In the genomic region with DNA sequence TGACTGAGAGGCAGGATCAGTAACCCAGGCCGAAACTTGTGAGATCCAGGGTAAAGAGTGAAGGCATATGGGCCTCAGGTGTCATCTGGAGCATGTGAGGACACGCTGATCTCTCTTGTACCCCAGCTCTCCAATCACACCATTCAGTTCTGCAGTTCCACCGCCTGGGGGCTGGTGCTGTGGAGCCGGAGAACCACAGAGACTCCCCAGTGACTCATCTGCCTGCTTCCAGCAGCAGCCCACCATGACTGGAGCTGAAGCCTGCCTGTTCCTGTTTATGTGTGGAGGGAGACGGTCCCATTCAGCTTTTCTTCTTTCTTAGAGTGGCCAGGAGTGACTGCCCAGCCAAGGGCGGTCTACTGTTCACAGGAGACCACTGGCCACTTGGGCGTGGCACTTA, we compare ENCODE assay signal across 13 mouse cellular contexts. TPM values are rescaled to one million over a fixed set of nuclear protein-coding genes. Genes with fewer than 3 reads are reported as not detected.
DNase-seq lines count a peak whose midpoint lies in the region; ATAC-seq and TF ChIP-seq lines count a peak whose summit lies in the region.
"Had no signal": no experiment of that assay in that cellular context is flagged by ENCODE, and none has a peak within 500 bp of the region (broad histone marks: within the 10 kb centered on the region; RNA-seq: fewer than 3 reads in every experiment).

No protein-coding gene starts in this region.

- 64% methylated on average over 7 of the region's 7 CpGs for WGBS in kidney, postnatal 0 days
- 61% methylated on average over 7 of the region's 7 CpGs for whole genome bisulfite sequencing in kidney, embryonic 16.5 days
- WGBS in stomach, postnatal 0 days = 45% methylated on average over 7 of the region's 7 CpGs

- no peak overlapping the region for H3K9ac ChIP-seq in kidney, postnatal 0 days (ENCODE audit: low read depth, low read length)
- H3K9ac ChIP-seq in kidney, embryonic 16.5 days (replicated peaks; ENCODE audit: low read length) = no peak overlapping the region
- no peak overlapping the region for H3K9ac ChIP-seq in stomach, postnatal 0 days (ENCODE audit: low read length)

- peak; percentile 11; the same call in 1 of the 2 replicates for TF ChIP-seq CTCF in kidney, postnatal 0 days (IDR thresholded peaks at IDR 0.05; ENCODE audit: low read depth)
- TF ChIP-seq CTCF in stomach, postnatal 0 days (IDR thresholded peaks at IDR 0.05; ENCODE audit: low read depth) = peak; percentile 25; the same call in 1 of the 2 replicates

- H3K27me3 ChIP-seq in kidney, postnatal 0 days (ENCODE audit: insufficient read depth, low read length) = no peaks in the 10 kb centered on the region
- no peaks in the 10 kb centered on the region for H3K27me3 ChIP-seq in kidney, embryonic 16.5 days (ENCODE audit: insufficient read depth, low read length)
- H3K27me3 ChIP-seq in stomach, postnatal 0 days (ENCODE audit: control insufficient read depth, insufficient read depth, low read length) = no peaks in the 10 kb centered on the region

- H3K36me3 ChIP-seq in kidney, postnatal 0 days (ENCODE audit: insufficient read depth, low read length) = no peaks in the 10 kb centered on the region
- no peaks in the 10 kb centered on the region for H3K36me3 ChIP-seq in kidney, embryonic 16.5 days (ENCODE audit: insufficient read depth, low read length)
- H3K36me3 ChIP-seq in stomach, postnatal 0 days (ENCODE audit: control insufficient read depth, insufficient read depth, low read length) = no peaks in the 10 kb centered on the region
- H3K36me3 ChIP-seq: limb, embryonic 10.5 days had no signal

- no peaks in the 10 kb centered on the region for H3K4me1 ChIP-seq in kidney, postnatal 0 days (replicated peaks; ENCODE audit: insufficient read depth, low read length)
- no peaks in the 10 kb centered on the region for H3K4me1 ChIP-seq in kidney, embryonic 16.5 days (ENCODE audit: insufficient read depth, low read length)
- no peaks in the 10 kb centered on the region for H3K4me1 ChIP-seq in stomach, postnatal 0 days (replicated peaks; ENCODE audit: control insufficient read depth, insufficient read depth)
- H3K4me1 ChIP-seq: limb, embryonic 10.5 days had no signal

- H3K9me3 ChIP-seq in kidney, postnatal 0 days (replicated peaks; ENCODE audit: low read length) = no peaks in the 10 kb centered on the region
- H3K9me3 ChIP-seq in kidney, embryonic 16.5 days (ENCODE audit: low read length) = no peaks in the 10 kb centered on the region
- H3K9me3 ChIP-seq in stomach, postnatal 0 days (ENCODE audit: control insufficient read depth, low read length) = no peaks in the 10 kb centered on the region
- H3K9me3 ChIP-seq: limb, embryonic 10.5 days had no signal

- no peak for ATAC-seq in kidney, postnatal 0 days (replicated peaks; ENCODE audit: low FRiP score, low read depth)
- ATAC-seq in kidney, embryonic 16.5 days (ENCODE audit: low FRiP score, low TSS enrichment) = no peak
- ATAC-seq in stomach, postnatal 0 days (ENCODE audit: low FRiP score, low TSS enrichment) = no peak
- ATAC-seq in megakaryocyte-erythroid progenitor cell, adult 5-6 weeks (replicated peaks; ENCODE audit: low FRiP score, low TSS enrichment, poor library complexity, severe bottlenecking) = no peak
- ATAC-seq in cerebellum, adult (ENCODE audit: insufficient number of reproducible peaks, low FRiP score, low TSS enrichment) = no peak

- H3K27ac ChIP-seq in kidney, postnatal 0 days = no peak overlapping the region
- no peak overlapping the region for H3K27ac ChIP-seq in kidney, embryonic 16.5 days (ENCODE audit: low read length)
- H3K27ac ChIP-seq in stomach, postnatal 0 days (replicated peaks) = no peak overlapping the region
- H3K27ac ChIP-seq: limb, embryonic 10.5 days had no signal

- no peak for TF ChIP-seq EP300 in stomach, postnatal 0 days (optimal IDR thresholded peaks at IDR 0.05)

- H3K4me2 ChIP-seq in kidney, postnatal 0 days (ENCODE audit: low read length) = no peak overlapping the region
- H3K4me2 ChIP-seq in kidney, embryonic 16.5 days (replicated peaks; ENCODE audit: low read depth, low read length) = no peak overlapping the region
- no peak overlapping the region for H3K4me2 ChIP-seq in stomach, postnatal 0 days (replicated peaks; ENCODE audit: low read depth)

- no peak for DNase-seq in kidney, postnatal 0 days (ENCODE audit: low spot score)
- peak; percentile 78 for DNase-seq in right cerebral cortex, adult 18-20 months
- no peak for DNase-seq in right cerebral cortex, postnatal 4 days
- peak; percentile 55 to 65 for DNase-seq in left cerebral cortex, postnatal 14 days (ENCODE audit: low spot score in 2 of 2)
- DNase-seq in stomach, postnatal 0 days (ENCODE audit: low spot score) = no peak
- DNase-seq: kidney, adult 18-20 months; thymus, postnatal 14 days had no signal

- no peak overlapping the region for H3K4me3 ChIP-seq in kidney, postnatal 0 days (replicated peaks; ENCODE audit: low read depth, low read length)
- no peak overlapping the region for H3K4me3 ChIP-seq in kidney, embryonic 16.5 days (ENCODE audit: low read length)
- H3K4me3 ChIP-seq in stomach, postnatal 0 days (ENCODE audit: low read depth, low read length) = no peak overlapping the region
- H3K4me3 ChIP-seq: limb, embryonic 10.5 days had no signal

- intact Hi-C loops in left cerebral cortex, postnatal 14 days (cut with DNase I) = no loop called here

RNA-seq across cellular contexts. Expression of gene Ptpn5, which starts 35.4 kb away (rescaled TPM):
- polyA plus RNA-seq in kidney, postnatal 0 days (2015; fragmentation: Nextera tagmentation; extraction: Ambion mirVana) = 0.51 and 0.62 TPM in 2 replicates
- polyA plus RNA-seq in kidney, embryonic 16.5 days (2015; fragmentation: Nextera tagmentation; extraction: Ambion mirVana) = 0.89 and 0.90 TPM in 2 replicates
- total RNA-seq in left cerebral cortex, postnatal 14 days (2021) = 100 to 1,000 TPM; 129 to 131 TPM
- polyA plus RNA-seq in stomach, postnatal 0 days (2015; fragmentation: Nextera tagmentation; extraction: Ambion mirVana) = 0.33 and 0.42 TPM in 2 replicates
- total RNA-seq in megakaryocyte-erythroid progenitor cell, adult 5-6 weeks (2014; fragmentation: Nextera tagmentation) = not detected in 2 replicates
- not detected in 2 replicates for total RNA-seq in megakaryocyte-erythroid progenitor cell, adult 5-6 weeks (2017)
- total RNA-seq: hematopoietic stem cell, adult 5-6 weeks had no signal
- polyA plus RNA-seq: liver, embryonic 16.5 days had no signal

RNA-seq across cellular contexts. Expression of gene Tmem86a, which starts 47.6 kb away (rescaled TPM):
- 42.1 and 43.6 TPM in 2 replicates for polyA plus RNA-seq in kidney, postnatal 0 days (2015; fragmentation: Nextera tagmentation; extraction: Ambion mirVana)
- polyA plus RNA-seq in kidney, embryonic 16.5 days (2015; fragmentation: Nextera tagmentation; extraction: Ambion mirVana) = 34.8 and 35.8 TPM in 2 replicates
- total RNA-seq in left cerebral cortex, postnatal 14 days (2021) = 10 to 100 TPM; 17.4 to 18.8 TPM
- polyA plus RNA-seq in stomach, postnatal 0 days (2015; fragmentation: Nextera tagmentation; extraction: Ambion mirVana) = 21.1 and 22.7 TPM in 2 replicates
- 0.77 and 2.3 TPM in 2 replicates for total RNA-seq in megakaryocyte-erythroid progenitor cell, adult 5-6 weeks (2014; fragmentation: Nextera tagmentation)
- not detected in 2 replicates for total RNA-seq in megakaryocyte-erythroid progenitor cell, adult 5-6 weeks (2017)

Comparison
In these comparisons a context has a peak if more than half of its experiments do, and no peak if none do; other contexts are left out.
1. DNase-seq: peak in right cerebral cortex, adult 18-20 months (single experiment) and left cerebral cortex, postnatal 14 days (2 of 2); none in kidney, postnatal 0 days (single experiment), right cerebral cortex, postnatal 4 days (single experiment) and stomach, postnatal 0 days (single experiment).